Mouse (Mus musculus) hindbrain, embryonic 10.5 days (tissue): ENCODE measurements around the gene Sypl. TPM values are rescaled to one million over a fixed set of nuclear protein-coding genes. Genes with fewer than 3 reads are reported as not detected.

Experiments
- DNase-seq: peaks from one replicate; pipeline ENCODE4 v3.0.0-alpha.2; 2017; ENCODE audit warnings: low spot score
- H3K27ac ChIP-seq: fragments of 300-500 bp; sonication (generic); 2 replicates; pipeline ENCODE4 v1.5.1; 2016; ENCODE audit warnings: mild to moderate bottlenecking, moderate library complexity
- H3K27me3 ChIP-seq: fragments of 300-500 bp; sonication (generic); 2 replicates; pipeline ENCODE4 v1.6.1; 2016; ENCODE audit warnings: mild to moderate bottlenecking; ENCODE audit not compliant: poor library complexity, insufficient read depth, severe bottlenecking
- H3K36me3 ChIP-seq: fragments of 300-500 bp; sonication (generic); 2 replicates; pipeline ENCODE4 v1.6.1; 2016; ENCODE audit warnings: mild to moderate bottlenecking, moderate library complexity
- H3K4me1 ChIP-seq: fragments of 300-500 bp; sonication (generic); replicated peaks from 2 replicates; pipeline ENCODE4 v1.6.1; 2016; ENCODE audit warnings: mild to moderate bottlenecking
- H3K4me3 ChIP-seq: fragments of 300-500 bp; sonication (generic); 2 replicates; pipeline ENCODE4 v1.5.1; 2016; ENCODE audit warnings: mild to moderate bottlenecking, moderate library complexity
- H3K9me3 ChIP-seq: fragments of 300-500 bp; sonication (generic); 2 replicates; pipeline ENCODE4 v1.6.1; 2016; ENCODE audit warnings: mild to moderate bottlenecking, moderate library complexity
- WGBS: fragments of 180-500 bp; shearing (Covaris S2); methylation state at CpG from one replicate; pipeline ENCODE4 v1.1.7; 2016; 5-methylcytosine and 5-hydroxymethylcytosine counted together
- polyA plus RNA-seq: library from polyadenylated mRNA; unstranded; fragments of >200 nt; fragmentation: Nextera tagmentation; extraction: Ambion mirVana; gene quantifications from 2 replicates; pipeline ENCODE4 v1.2.1, GENCODE M21; 2016

Gene Sypl
- polyA plus RNA-seq = 40.9 and 48.8 TPM in 2 replicates

GRCm38 (mm10) chr12:32953596-32954215 lies at the start of gene Sypl:
TSS of gene Sypl (plus strand) at chr12:32953891.
- H3K4me1 ChIP-seq = peaks cover 29% of the 10 kb centered on the region
- H3K4me3 ChIP-seq = peak within 1 kb of the TSS; percentile 82
- WGBS = under 1% methylated on average over 52 of the region's 52 CpGs

GRCm38 (mm10) chr12:32909686-32910085 lies 44.0 kb upstream of the Sypl start:
- Histone ChIP-seq H3K4me1 (peaks cover 13% of the 10 kb centered on the region), H3K36me3 (no peaks in the 10 kb centered on the region)

More at GRCm38 (mm10) chr12:32953596-32954215, at the start of gene Sypl:
- Histone ChIP-seq H3K27me3 (no peaks in the 10 kb centered on the region), H3K36me3 (no peaks in the 10 kb centered on the region), H3K27ac (peak within 1 kb of the TSS; percentile 94), H3K9me3 (no peaks in the 10 kb centered on the region)
- peak; percentile 97 for DNase-seq

GRCm38 (mm10) chr12:32910092-32910491 lies 43.6 kb upstream of the Sypl start:
- no peak overlapping the region for H3K27ac ChIP-seq
- 16% methylated on average over 11 of the region's 11 CpGs for WGBS
- DNase-seq = peak; percentile 68
- no peaks in the 10 kb centered on the region for H3K27me3 ChIP-seq
- peaks cover 13% of the 10 kb centered on the region for H3K4me1 ChIP-seq
- no peaks in the 10 kb centered on the region for H3K36me3 ChIP-seq
- H3K9me3 ChIP-seq = no peaks in the 10 kb centered on the region
- H3K4me3 ChIP-seq = peak overlapping the region; percentile 35

More at GRCm38 (mm10) chr12:32909686-32910085, 44.0 kb upstream of the Sypl start:
- no peak overlapping the region for H3K4me3 ChIP-seq
- H3K9me3 ChIP-seq = no peaks in the 10 kb centered on the region
- H3K27me3 ChIP-seq = no peaks in the 10 kb centered on the region
- no peak for DNase-seq
- 64% methylated on average over 10 of the region's 10 CpGs for WGBS
- H3K27ac ChIP-seq = no peak overlapping the region

GRCm38 (mm10) chr12:32910560-32911194 lies 43.0 kb upstream of the Sypl start:
- Histone ChIP-seq H3K9me3 (no peaks in the 10 kb centered on the region), H3K36me3 (no peaks in the 10 kb centered on the region), H3K27me3 (no peaks in the 10 kb centered on the region), H3K27ac (no peak overlapping the region), H3K4me1 (peaks cover 13% of the 10 kb centered on the region), H3K4me3 (peak overlapping the region; percentile 35)
- 36% methylated on average over 15 of the region's 15 CpGs for WGBS
- DNase-seq = peak; percentile 70

GRCm38 (mm10) chr12:32911569-32911968 lies 42.1 kb upstream of the Sypl start:
- Histone ChIP-seq H3K27me3 (no peaks in the 10 kb centered on the region), H3K4me3 (no peak overlapping the region), H3K36me3 (no peaks in the 10 kb centered on the region), H3K9me3 (no peaks in the 10 kb centered on the region), H3K4me1 (peaks cover 13% of the 10 kb centered on the region), H3K27ac (no peak overlapping the region)
- no peak for DNase-seq
- WGBS = 46% methylated on average over 4 of the region's 4 CpGs

- no peaks in the 10 kb centered on the region for H3K27me3 ChIP-seq
- no peak for DNase-seq
- peaks cover 13% of the 10 kb centered on the region for H3K4me1 ChIP-seq
- 83% methylated on average over 5 of the region's 5 CpGs for WGBS
- no peak overlapping the region for H3K4me3 ChIP-seq
- H3K36me3 ChIP-seq = no peaks in the 10 kb centered on the region
- H3K9me3 ChIP-seq = no peaks in the 10 kb centered on the region
- no peak overlapping the region for H3K27ac ChIP-seq
Measured at GRCm38 (mm10) chr12:32912772-32913171, 40.9 kb upstream of the Sypl start.

- 78% methylated on average over 7 of the region's 7 CpGs for WGBS
Measured at GRCm38 (mm10) chr12:32918683-32919082, 35.0 kb upstream of the Sypl start.

GRCm38 (mm10) chr12:32919091-32919490 lies 34.6 kb upstream of the Sypl start:
- Histone ChIP-seq H3K27me3 (no peaks in the 10 kb centered on the region), H3K4me1 (peaks cover 7% of the 10 kb centered on the region; the same call in 1 of the 2 replicates), H3K4me3 (no peak overlapping the region), H3K9me3 (no peaks in the 10 kb centered on the region), H3K27ac (no peak overlapping the region), H3K36me3 (no peaks in the 10 kb centered on the region)
- DNase-seq = no peak
- 36% methylated on average over 3 of the region's 3 CpGs for whole genome bisulfite sequencing

More at GRCm38 (mm10) chr12:32918683-32919082, 35.0 kb upstream of the Sypl start:
- no peak for DNase-seq
- Histone ChIP-seq H3K36me3 (no peaks in the 10 kb centered on the region), H3K27me3 (no peaks in the 10 kb centered on the region), H3K9me3 (no peaks in the 10 kb centered on the region), H3K4me1 (peaks cover 5% of the 10 kb centered on the region; the same call in 1 of the 2 replicates), H3K27ac (no peak overlapping the region), H3K4me3 (no peak overlapping the region)

GRCm38 (mm10) chr12:32919527-32919926 lies 34.2 kb upstream of the Sypl start:
- no peak for DNase-seq
- Histone ChIP-seq H3K4me1 (peaks cover 11% of the 10 kb centered on the region; the same call in 1 of the 2 replicates), H3K4me3 (no peak overlapping the region), H3K9me3 (no peaks in the 10 kb centered on the region), H3K36me3 (no peaks in the 10 kb centered on the region), H3K27me3 (no peaks in the 10 kb centered on the region), H3K27ac (no peak overlapping the region)
- WGBS = 84% methylated on average over 5 of the region's 5 CpGs

- Histone ChIP-seq H3K36me3 (no peaks in the 10 kb centered on the region), H3K4me1 (peaks cover 11% of the 10 kb centered on the region; the same call in 1 of the 2 replicates), H3K27ac (no peak overlapping the region), H3K9me3 (no peaks in the 10 kb centered on the region), H3K4me3 (no peak overlapping the region), H3K27me3 (no peaks in the 10 kb centered on the region)
- WGBS = 70% methylated on average over 8 of the region's 8 CpGs
- DNase-seq = peak; percentile 40
Measured at GRCm38 (mm10) chr12:32920185-32920788, 33.4 kb upstream of the Sypl start.

GRCm38 (mm10) chr12:32921071-32921470 lies 32.6 kb upstream of the Sypl start:
- DNase-seq = no peak
- Histone ChIP-seq H3K4me1 (peaks cover 14% of the 10 kb centered on the region), H3K27ac (no peak overlapping the region), H3K36me3 (no peaks in the 10 kb centered on the region), H3K27me3 (no peaks in the 10 kb centered on the region), H3K4me3 (no peak overlapping the region), H3K9me3 (no peaks in the 10 kb centered on the region)
- WGBS = 88% methylated on average over 4 of the region's 4 CpGs

GRCm38 (mm10) chr12:32921532-32922131 lies 32.1 kb upstream of the Sypl start:
- DNase-seq = no peak
- WGBS = 90% methylated on average over 7 of the region's 7 CpGs
- Histone ChIP-seq H3K27me3 (no peaks in the 10 kb centered on the region), H3K4me3 (no peak overlapping the region), H3K9me3 (no peaks in the 10 kb centered on the region), H3K36me3 (no peaks in the 10 kb centered on the region), H3K4me1 (peaks cover 20% of the 10 kb centered on the region), H3K27ac (no peak overlapping the region)

GRCm38 (mm10) chr12:32924245-32924644 lies 29.4 kb upstream of the Sypl start:
- H3K4me3 ChIP-seq = no peak overlapping the region
- 32% methylated on average over 3 of the region's 3 CpGs for WGBS
- no peaks in the 10 kb centered on the region for H3K36me3 ChIP-seq
- H3K4me1 ChIP-seq = peaks cover 31% of the 10 kb centered on the region
- no peaks in the 10 kb centered on the region for H3K27me3 ChIP-seq
- no peak overlapping the region for H3K27ac ChIP-seq
- DNase-seq = no peak
- H3K9me3 ChIP-seq = no peaks in the 10 kb centered on the region
